In the genomic region with DNA sequence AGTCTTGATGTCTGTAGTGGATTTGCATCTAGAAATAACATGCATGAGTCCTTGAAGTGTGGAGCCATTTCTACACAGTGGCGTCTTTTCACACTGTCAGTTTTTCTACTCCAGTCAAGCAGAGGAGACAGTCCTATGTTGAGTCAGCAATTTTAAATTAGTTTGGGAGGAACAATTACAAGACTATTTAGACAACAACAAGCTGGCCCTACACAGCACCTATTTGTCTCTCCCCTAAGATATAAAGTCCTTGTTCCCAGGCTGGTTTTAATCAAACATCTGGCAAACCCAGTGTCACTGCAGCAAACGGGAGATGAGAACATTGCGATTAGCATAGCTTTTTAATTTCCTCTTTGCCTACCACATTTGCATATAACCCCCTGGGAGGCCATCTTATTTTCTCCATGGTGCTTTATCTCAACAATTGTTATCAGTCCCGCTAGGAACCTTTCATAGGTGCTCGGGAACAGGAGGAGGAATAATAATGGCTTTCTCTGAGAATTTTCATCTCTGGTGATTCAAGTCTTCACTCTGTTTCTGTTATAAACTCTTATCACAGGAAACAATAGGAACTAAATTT, we compare ENCODE assay signal across 29 mouse cellular contexts. TPM values are rescaled to one million over a fixed set of nuclear protein-coding genes. Genes with fewer than 3 reads are reported as not detected.
DNase-seq lines count a peak whose midpoint lies in the region; ATAC-seq and TF ChIP-seq lines count a peak whose summit lies in the region.
"Had no signal": no experiment of that assay in that cellular context is flagged by ENCODE, and none has a peak within 500 bp of the region (broad histone marks: within the 10 kb centered on the region; RNA-seq: fewer than 3 reads in every experiment).

No protein-coding gene starts in this region.

- no peak overlapping the region for H3K9ac ChIP-seq in hindbrain, embryonic 11.5 days (ENCODE audit: low read depth, low read length)
- H3K9ac ChIP-seq in hindbrain, embryonic 14.5 days, result no peak overlapping the region
- H3K9ac ChIP-seq in midbrain, embryonic 14.5 days (replicated peaks; ENCODE audit: low read length), result no peak overlapping the region
- H3K9ac ChIP-seq in midbrain, embryonic 15.5 days, result no peak overlapping the region
- no peak overlapping the region for H3K9ac ChIP-seq in CH12.LX (ENCODE audit: insufficient read depth, low read depth)
- H3K9ac ChIP-seq in MEL (ENCODE audit: control insufficient read depth, low read depth, low read length, poor library complexity, severe bottlenecking), result no peak overlapping the region
- H3K9ac ChIP-seq: forebrain, embryonic 13.5 days; heart, embryonic 13.5 days had no signal

- TF ChIP-seq EP300 in CH12.LX (IDR thresholded peaks at IDR 0.05; ENCODE audit: low read length) (no peak), MEL (IDR thresholded peaks at IDR 0.05; ENCODE audit: low read depth in 1 of 2, low read length in 2 of 2) (0 out of 4 replicates have a peak, but pooled peaks of 1 of the 2 experiments have one; percentile 10)

- no peak overlapping the region for H3K27ac ChIP-seq in hindbrain, embryonic 11.5 days (ENCODE audit: low read depth, low read length)
- H3K27ac ChIP-seq in hindbrain, embryonic 14.5 days, result no peak overlapping the region
- H3K27ac ChIP-seq in midbrain, embryonic 14.5 days (replicated peaks; ENCODE audit: low read depth, low read length), result no peak overlapping the region
- no peak overlapping the region for H3K27ac ChIP-seq in midbrain, embryonic 15.5 days
- H3K27ac ChIP-seq in CH12.LX (ENCODE audit: insufficient read depth, low read depth), result no peak overlapping the region
- no peak overlapping the region for H3K27ac ChIP-seq in MEL (ENCODE audit: control insufficient read depth, low read depth, low read length)
- no peak overlapping the region for H3K27ac ChIP-seq in embryonic facial prominence, embryonic 10.5 days (replicated peaks)
- H3K27ac ChIP-seq: forebrain, embryonic 10.5 days; forebrain, embryonic 13.5 days; gastrocnemius, adult 2 months; heart, embryonic 13.5 days; hindbrain, postnatal 0 days had no signal

- TF ChIP-seq CTCF in CH12.LX (conservative IDR thresholded peaks at IDR 0.05 in 1 of 2, IDR thresholded peaks at IDR 0.05 in 1 of 2; ENCODE audit: low read depth in 2 of 2, low read length in 2 of 2) (no peak), MEL (IDR thresholded peaks at IDR 0.05 in 2 of 3, conservative IDR thresholded peaks at IDR 0.05 in 1 of 3; ENCODE audit: control insufficient read depth in 1 of 3, insufficient read depth in 1 of 3, low read depth in 2 of 3, low read length in 3 of 3, poor library complexity in 1 of 3, severe bottlenecking in 1 of 3) (no peak)

- dilution Hi-C loops in CH12.LX (cut with MboI; ENCODE audit: extremely low pct_ligation_motif_present, extremely low pct_unique_long_range_greater_than_20kb, low sequenced_read_pairs), result no loop called here

- no peaks in the 10 kb centered on the region for H3K9me3 ChIP-seq in hindbrain, embryonic 11.5 days (ENCODE audit: control insufficient read depth, low read length)
- no peaks in the 10 kb centered on the region for H3K9me3 ChIP-seq in hindbrain, embryonic 14.5 days (ENCODE audit: control insufficient read depth, low read length)
- no peaks in the 10 kb centered on the region for H3K9me3 ChIP-seq in midbrain, embryonic 14.5 days (ENCODE audit: control insufficient read depth, low read length)
- H3K9me3 ChIP-seq in midbrain, embryonic 15.5 days, result no peaks in the 10 kb centered on the region
- H3K9me3 ChIP-seq in CH12.LX (replicated peaks; ENCODE audit: low read length) (no peaks in the 10 kb centered on the region), MEL (replicated peaks; ENCODE audit: insufficient read depth, low read length) (no peaks in the 10 kb centered on the region)
- no peaks in the 10 kb centered on the region for H3K9me3 ChIP-seq in embryonic facial prominence, embryonic 10.5 days
- H3K9me3 ChIP-seq: forebrain, embryonic 10.5 days; forebrain, embryonic 13.5 days; heart, embryonic 13.5 days had no signal

- H3K4me3 ChIP-seq in hindbrain, embryonic 11.5 days (ENCODE audit: low read depth, low read length), result no peak overlapping the region
- H3K4me3 ChIP-seq in hindbrain, embryonic 14.5 days (replicated peaks; ENCODE audit: low read length), result no peak overlapping the region
- no peak overlapping the region for H3K4me3 ChIP-seq in midbrain, embryonic 14.5 days (replicated peaks; ENCODE audit: low read depth, low read length)
- no peak overlapping the region for H3K4me3 ChIP-seq in midbrain, embryonic 15.5 days
- H3K4me3 ChIP-seq in CH12.LX (replicated peaks in 1 of 3; ENCODE audit: low read depth in 2 of 3, low read length in 2 of 3, poor library complexity in 1 of 3), result no peak overlapping the region
- peak overlapping the region in 1 of 2 experiments; percentile 18; a peak in 1 of 4 replicates for H3K4me3 ChIP-seq in MEL (ENCODE audit: control insufficient read depth in 1 of 2, insufficient read depth in 1 of 2, low read depth in 2 of 2, low read length in 2 of 2)
- H3K4me3 ChIP-seq in embryonic facial prominence, embryonic 10.5 days, result no peak overlapping the region
- H3K4me3 ChIP-seq: forebrain, embryonic 10.5 days; forebrain, embryonic 13.5 days; gastrocnemius, adult 2 months; heart, embryonic 13.5 days had no signal

- TF ChIP-seq POLR2A in CH12.LX (IDR thresholded peaks at IDR 0.05; ENCODE audit: low read depth, low read length), result no peak
- no peak for TF ChIP-seq POLR2A in MEL (IDR thresholded peaks at IDR 0.05; ENCODE audit: control insufficient read depth in 1 of 2, insufficient read depth in 1 of 2, low read depth in 1 of 2, low read length in 2 of 2, poor library complexity in 1 of 2)

- no peak overlapping the region for H3K4me2 ChIP-seq in hindbrain, embryonic 11.5 days (replicated peaks; ENCODE audit: low read depth, low read length)
- H3K4me2 ChIP-seq in hindbrain, embryonic 14.5 days (replicated peaks), result no peak overlapping the region
- H3K4me2 ChIP-seq in midbrain, embryonic 14.5 days (ENCODE audit: low read length), result no peak overlapping the region
- H3K4me2 ChIP-seq in midbrain, embryonic 15.5 days, result no peak overlapping the region
- H3K4me2 ChIP-seq in CH12.LX (ENCODE audit: insufficient read depth, low read depth, poor library complexity, severe bottlenecking), result no peak overlapping the region
- H3K4me2 ChIP-seq: forebrain, embryonic 13.5 days; heart, embryonic 13.5 days had no signal

- H3K79me2 ChIP-seq in CH12.LX (replicated peaks; ENCODE audit: control insufficient read depth, extremely low read depth, insufficient read depth, poor library complexity, severe bottlenecking), result no peaks in the 10 kb centered on the region
- no peaks in the 10 kb centered on the region for H3K79me2 ChIP-seq in MEL (ENCODE audit: control insufficient read depth, insufficient read depth, low read length, poor library complexity)

- in situ Hi-C loops in CH12.LX (cut with MboI; ENCODE audit: low pct_ligation_motif_present, low pct_unique_long_range_greater_than_20kb, low sequenced_read_pairs), result loop anchor here (25.0 kb wide), 1 partner anchor 493 kb away; no protein-coding TSS in a partner anchor

- H3K27me3 ChIP-seq in hindbrain, embryonic 11.5 days (ENCODE audit: control insufficient read depth, insufficient read depth, low read length), result no peaks in the 10 kb centered on the region
- H3K27me3 ChIP-seq in hindbrain, embryonic 14.5 days (ENCODE audit: control insufficient read depth, insufficient read depth, low read length), result no peaks in the 10 kb centered on the region
- H3K27me3 ChIP-seq in midbrain, embryonic 14.5 days (ENCODE audit: control insufficient read depth, insufficient read depth, low read length), result no peaks in the 10 kb centered on the region
- H3K27me3 ChIP-seq in midbrain, embryonic 15.5 days (replicated peaks), result no peaks in the 10 kb centered on the region
- H3K27me3 ChIP-seq in CH12.LX (replicated peaks), result no peaks in the 10 kb centered on the region
- no peaks in the 10 kb centered on the region; a peak in 1 of 4 replicates for H3K27me3 ChIP-seq in MEL (ENCODE audit: control insufficient read depth in 1 of 2, insufficient read depth in 2 of 2, low read length in 2 of 2)
- H3K27me3 ChIP-seq in embryonic facial prominence, embryonic 10.5 days (replicated peaks; ENCODE audit: low read depth, poor library complexity, severe bottlenecking), result no peaks in the 10 kb centered on the region
- H3K27me3 ChIP-seq: forebrain, embryonic 13.5 days; Patski had no signal

- ATAC-seq in hindbrain, embryonic 11.5 days (ENCODE audit: low FRiP score), result 0 out of 2 replicates have a peak, but pooled peaks have one; percentile 27
- no peak for ATAC-seq in hindbrain, embryonic 14.5 days (ENCODE audit: low FRiP score)
- ATAC-seq in midbrain, embryonic 14.5 days (ENCODE audit: low FRiP score, low TSS enrichment), result no peak
- no peak for ATAC-seq in midbrain, embryonic 15.5 days (replicated peaks)
- ATAC-seq: inflammation-experienced regulatory T-cells, adult 6 months; intestine, embryonic 16.5 days; Patski had no signal

- WGBS in hindbrain, embryonic 11.5 days, result 58% methylated on average over 5 of the region's 5 CpGs
- 30% methylated on average over 5 of the region's 5 CpGs for WGBS in hindbrain, embryonic 14.5 days
- 35% methylated on average over 5 of the region's 5 CpGs for WGBS in midbrain, embryonic 14.5 days
- WGBS in midbrain, embryonic 15.5 days, result 42% methylated on average over 5 of the region's 5 CpGs
- 75% methylated on average over 5 of the region's 5 CpGs for WGBS in embryonic facial prominence, embryonic 10.5 days

- H3K36me3 ChIP-seq in hindbrain, embryonic 11.5 days (ENCODE audit: control insufficient read depth, insufficient read depth, low read length), result no peaks in the 10 kb centered on the region
- no peaks in the 10 kb centered on the region for H3K36me3 ChIP-seq in hindbrain, embryonic 14.5 days (replicated peaks; ENCODE audit: control insufficient read depth, insufficient read depth)
- no peaks in the 10 kb centered on the region for H3K36me3 ChIP-seq in midbrain, embryonic 14.5 days (ENCODE audit: control insufficient read depth, insufficient read depth, low read length)
- H3K36me3 ChIP-seq in midbrain, embryonic 15.5 days (replicated peaks), result no peaks in the 10 kb centered on the region
- H3K36me3 ChIP-seq in CH12.LX (replicated peaks in 1 of 2; ENCODE audit: control insufficient read depth in 1 of 2, insufficient read depth in 1 of 2, low read length in 1 of 2) (no peaks in the 10 kb centered on the region), MEL (ENCODE audit: control insufficient read depth in 1 of 2, insufficient read depth in 2 of 2, low read length in 2 of 2) (no peaks in the 10 kb centered on the region)
- H3K36me3 ChIP-seq in embryonic facial prominence, embryonic 10.5 days (replicated peaks), result no peaks in the 10 kb centered on the region
- H3K36me3 ChIP-seq: forebrain, embryonic 10.5 days; heart, embryonic 13.5 days had no signal

- no peaks in the 10 kb centered on the region for H3K4me1 ChIP-seq in hindbrain, embryonic 11.5 days (replicated peaks; ENCODE audit: control insufficient read depth, insufficient read depth, low read length)
- no peaks in the 10 kb centered on the region for H3K4me1 ChIP-seq in hindbrain, embryonic 14.5 days (replicated peaks; ENCODE audit: control insufficient read depth, insufficient read depth, low read length)
- H3K4me1 ChIP-seq in midbrain, embryonic 14.5 days (ENCODE audit: control insufficient read depth, insufficient read depth, low read length), result no peaks in the 10 kb centered on the region
- no peaks in the 10 kb centered on the region for H3K4me1 ChIP-seq in midbrain, embryonic 15.5 days
- H3K4me1 ChIP-seq in CH12.LX (ENCODE audit: control insufficient read depth in 1 of 2, insufficient read depth in 2 of 2), result peaks cover 0 to 8% of the 10 kb centered on the region in 2 experiments; a peak in 2 of 4 replicates
- no peaks in the 10 kb centered on the region for H3K4me1 ChIP-seq in MEL (ENCODE audit: control insufficient read depth in 1 of 2, insufficient read depth in 2 of 2, low read length in 2 of 2)
- H3K4me1 ChIP-seq in embryonic facial prominence, embryonic 10.5 days, result no peaks in the 10 kb centered on the region
- H3K4me1 ChIP-seq: forebrain, embryonic 10.5 days; heart, embryonic 13.5 days had no signal

- TF ChIP-seq RAD21 in CH12.LX (IDR thresholded peaks at IDR 0.05; ENCODE audit: low read depth, low read length) (no peak), MEL (IDR thresholded peaks at IDR 0.05; ENCODE audit: low read depth, low read length) (no peak)

- DNase-seq in hindbrain, embryonic 11.5 days (ENCODE audit: low spot score), result no peak
- no peak for DNase-seq in hindbrain, embryonic 14.5 days (ENCODE audit: low spot score)
- DNase-seq in midbrain, embryonic 14.5 days, result peak; percentile 34
- DNase-seq in CH12.LX (ENCODE audit: extremely low read depth) (no peak), MEL (ENCODE audit: low read depth, low spot score) (peak; percentile 52)
- no peak for DNase-seq in embryo, embryonic 9.5 days (ENCODE audit: extremely low spot score)
- no peak for DNase-seq in embryonic facial prominence, embryonic 10.5 days (ENCODE audit: low spot score)
- DNase-seq: adrenal gland, postnatal 10 days; adrenal gland, postnatal 36 days; B cell, adult 2 months; cerebellum, adult 11 months; cerebellum, adult 2 months; cerebellum, adult 9-11 months; cerebellum, postnatal 25 days; gastrocnemius, adult 2 months; gastrocnemius, postnatal 14 days; heart, adult 11 months; heart, postnatal 14 days; heart, postnatal 4 days; kidney, adult 18-20 months had no signal

RNA-seq across cellular contexts. Expression of gene Sec24b, which starts 32.9 kb away (rescaled TPM):
- polyA plus RNA-seq in hindbrain, embryonic 11.5 days (2014; fragmentation: Nextera tagmentation; extraction: Ambion mirVana), result 29.9 and 30.0 TPM in 2 replicates
- polyA plus RNA-seq in hindbrain, embryonic 14.5 days (2014; fragmentation: Nextera tagmentation; extraction: Ambion mirVana), result 35.0 and 38.5 TPM in 2 replicates
- 30.6 and 36.3 TPM in 2 replicates for polyA plus RNA-seq in midbrain, embryonic 14.5 days (2014; fragmentation: Nextera tagmentation; extraction: Ambion mirVana)
- 34.7 and 34.9 TPM in 2 replicates for polyA plus RNA-seq in midbrain, embryonic 15.5 days (2015; fragmentation: Nextera tagmentation; extraction: Ambion mirVana)
- total RNA-seq in CH12.LX (2012; rRNA removed) (26.6 and 31.2 TPM in 2 replicates), CH12.LX (2014; rRNA removed) (10.4 and 14.3 TPM in 2 replicates), MEL (2012; rRNA removed) (18.6 and 29.2 TPM in 2 replicates)
- polyA plus RNA-seq in CH12.LX (2012; ENCODE audit: insufficient read length, low read depth) (38.7 and 50.6 TPM in 2 replicates), MEL (2012; ENCODE audit: insufficient read depth in 1 of 2, insufficient read length in 2 of 2, low read depth in 1 of 2, low replicate concordance in 2 of 2, missing spikeins in 1 of 2) (10 to 100 TPM; 54.4 to 56.3 TPM)
- 37.7 and 42.0 TPM in 2 replicates for polyA plus RNA-seq in embryonic facial prominence, embryonic 10.5 days (2016; fragmentation: Nextera tagmentation; extraction: Ambion mirVana)

RNA-seq across cellular contexts. Expression of gene Col25a1, which starts 37.1 kb away (rescaled TPM):
- polyA plus RNA-seq in hindbrain, embryonic 11.5 days (2014; fragmentation: Nextera tagmentation; extraction: Ambion mirVana), result 4.6 and 5.3 TPM in 2 replicates
- polyA plus RNA-seq in hindbrain, embryonic 14.5 days (2014; fragmentation: Nextera tagmentation; extraction: Ambion mirVana), result 6.3 and 8.1 TPM in 2 replicates
- polyA plus RNA-seq in midbrain, embryonic 14.5 days (2014; fragmentation: Nextera tagmentation; extraction: Ambion mirVana), result 15.4 and 17.1 TPM in 2 replicates
- 14.4 and 15.3 TPM in 2 replicates for polyA plus RNA-seq in midbrain, embryonic 15.5 days (2015; fragmentation: Nextera tagmentation; extraction: Ambion mirVana)
- total RNA-seq in CH12.LX (2012; rRNA removed), result not detected in 2 replicates
- not detected in 2 replicates for total RNA-seq in CH12.LX (2014; rRNA removed)
- polyA plus RNA-seq in CH12.LX (2012; ENCODE audit: insufficient read length, low read depth), result not detected in 2 replicates
- not detected in 2 replicates for total RNA-seq in MEL (2012; rRNA removed)
- not detected for polyA plus RNA-seq in MEL (2012; ENCODE audit: insufficient read depth in 1 of 2, insufficient read length in 2 of 2, low read depth in 1 of 2, low replicate concordance in 2 of 2, missing spikeins in 1 of 2)
- polyA plus RNA-seq in embryonic facial prominence, embryonic 10.5 days (2016; fragmentation: Nextera tagmentation; extraction: Ambion mirVana), result 6.9 and 9.1 TPM in 2 replicates
- total RNA-seq: common myeloid progenitor, adult 5-6 weeks had no signal
- polyA plus RNA-seq: inflammation-experienced regulatory T-cells, adult 6 months had no signal

Comparison
In these comparisons a context has a peak if more than half of its experiments do, and no peak if none do; other contexts are left out.
1. DNase-seq: peak in midbrain, embryonic 14.5 days (single experiment) and MEL (single experiment); none in hindbrain, embryonic 11.5 days (single experiment), hindbrain, embryonic 14.5 days (single experiment), CH12.LX (single experiment), embryo, embryonic 9.5 days (single experiment) and embryonic facial prominence, embryonic 10.5 days (single experiment).